Mouse (Mus musculus): ENCODE measurements around the gene Cped1. TPM values are rescaled to one million over a fixed set of nuclear protein-coding genes. Genes with fewer than 3 reads are reported as not detected.

Cped1 gene
- total and polyA plus RNA-seq, 3 experiments, result 0.22 TPM; not detected in 2

DNA sequence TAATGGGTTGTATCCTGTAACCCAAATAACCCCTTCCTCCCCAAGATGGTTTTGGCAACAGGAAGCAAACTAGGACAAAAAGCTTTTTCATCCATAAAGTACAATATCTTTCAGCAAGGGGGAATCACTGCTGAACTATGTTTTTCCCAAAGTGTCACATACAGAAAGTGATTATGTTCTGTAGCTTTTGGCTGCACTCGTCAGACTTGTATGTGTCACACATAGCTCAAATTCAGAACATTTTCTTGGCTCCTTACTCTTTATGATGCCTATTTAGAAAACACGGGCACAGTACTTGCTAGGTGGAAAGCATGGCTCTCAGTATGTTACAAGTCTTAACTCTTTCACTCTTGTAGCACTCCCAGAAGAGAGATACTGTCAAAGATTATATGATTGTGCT lies 25.8 kb downstream of the Cped1 start:
- TF ChIP-seq CTCF (IDR thresholded peaks at IDR 0.05; ENCODE audit: low read depth, low read length), result no peak
- TF ChIP-seq GATA1 (IDR thresholded peaks at IDR 0.05; ENCODE audit: borderline replicate concordance, low read length), result no peak
- Histone ChIP-seq H3K36me3 (replicated peaks) (no peaks in the 10 kb centered on the region), H3K4me3 (ENCODE audit: low read depth, low read length) (no peak overlapping the region), H3K9me3 (replicated peaks) (no peaks in the 10 kb centered on the region), H3K27me3 (ENCODE audit: insufficient read depth, low read length) (peaks cover 13% of the 10 kb centered on the region), H3K4me1 (ENCODE audit: insufficient read depth, low read depth, low read length) (no peaks in the 10 kb centered on the region)
- ATAC-seq (ENCODE audit: extremely low read depth, insufficient number of reproducible peaks, low FRiP score, poor library complexity, severe bottlenecking) (no peak), DNase-seq (ENCODE audit: low spot score) (no peak)

DNA sequence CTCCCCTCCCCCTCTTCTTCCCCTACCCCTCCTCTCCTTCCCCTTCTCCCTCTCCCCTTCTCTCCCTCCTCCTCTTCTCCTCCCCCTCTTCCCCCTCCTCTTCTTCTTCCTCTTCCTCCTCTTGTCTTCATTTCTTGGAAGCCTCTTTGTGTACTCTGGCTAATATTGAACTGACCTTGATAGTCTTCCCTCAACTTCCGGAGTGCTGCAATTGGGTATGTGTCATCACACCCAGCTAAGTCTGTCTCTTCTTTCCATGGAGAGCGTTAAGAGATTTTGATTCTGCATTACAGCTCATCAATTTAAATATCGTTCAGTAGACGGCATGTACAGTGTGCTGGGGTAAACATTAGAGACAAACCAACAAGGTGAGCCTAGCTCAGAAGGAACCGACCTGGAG lies 26.4 kb downstream of the Cped1 start:
- no peaks in the 10 kb centered on the region for H3K36me3 ChIP-seq (replicated peaks)
- H3K9me3 ChIP-seq (replicated peaks), result no peaks in the 10 kb centered on the region
- no peak for TF ChIP-seq CTCF (IDR thresholded peaks at IDR 0.05; ENCODE audit: low read depth, low read length)
- TF ChIP-seq GATA2 (IDR thresholded peaks at IDR 0.05; ENCODE audit: borderline replicate concordance, low read depth, low read length), result no peak
- no peak for TF ChIP-seq GATA1 (IDR thresholded peaks at IDR 0.05; ENCODE audit: borderline replicate concordance, low read length)
- no peak for TF ChIP-seq POLR2AphosphoS5 (IDR thresholded peaks at IDR 0.05; ENCODE audit: insufficient replicate concordance, low read depth, low read length)
- no peak for TF ChIP-seq TAL1 (conservative IDR thresholded peaks at IDR 0.05; ENCODE audit: low read depth, low read length)
- H3K4me3 ChIP-seq (ENCODE audit: low read depth, low read length), result no peak overlapping the region
- no peaks in the 10 kb centered on the region for H3K4me1 ChIP-seq (ENCODE audit: insufficient read depth, low read depth, low read length)
- no peak for DNase-seq (ENCODE audit: low spot score)
- ATAC-seq (ENCODE audit: extremely low read depth, insufficient number of reproducible peaks, low FRiP score, poor library complexity, severe bottlenecking), result no peak
- peaks cover 17% of the 10 kb centered on the region for H3K27me3 ChIP-seq (ENCODE audit: insufficient read depth, low read length)

DNA sequence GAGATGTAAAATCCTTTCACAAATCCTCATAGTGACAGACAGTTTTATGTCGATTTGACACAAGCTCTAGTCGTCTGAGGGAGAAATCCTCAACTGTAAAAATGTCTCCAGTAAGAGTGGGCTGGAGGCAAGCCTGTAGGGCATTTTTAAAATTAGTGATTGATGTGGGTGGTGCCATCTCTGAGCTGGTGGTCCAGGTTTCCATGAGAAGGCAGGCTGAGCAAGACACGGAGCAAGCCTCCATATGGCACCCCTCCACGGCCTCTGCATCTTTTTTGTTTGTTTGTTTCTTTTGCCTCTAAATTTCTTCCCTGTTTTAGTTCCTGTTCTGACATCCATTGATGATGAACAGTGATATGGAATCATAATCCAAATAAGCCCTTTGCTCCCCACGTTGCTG lies 26.8 kb downstream of the Cped1 start:
- Histone ChIP-seq H3K4me3 (ENCODE audit: low read depth, low read length) (no peak overlapping the region), H3K36me3 (replicated peaks) (no peaks in the 10 kb centered on the region), H3K27me3 (ENCODE audit: insufficient read depth, low read length) (peaks cover 18% of the 10 kb centered on the region), H3K4me1 (ENCODE audit: insufficient read depth, low read depth, low read length) (no peaks in the 10 kb centered on the region), H3K9me3 (replicated peaks) (no peaks in the 10 kb centered on the region)
- DNase-seq (ENCODE audit: low spot score), result no peak
- ATAC-seq (ENCODE audit: extremely low read depth, insufficient number of reproducible peaks, low FRiP score, poor library complexity, severe bottlenecking), result no peak
- no peak for TF ChIP-seq GATA2 (IDR thresholded peaks at IDR 0.05; ENCODE audit: borderline replicate concordance, low read depth, low read length)
- no peak for TF ChIP-seq GATA1 (IDR thresholded peaks at IDR 0.05; ENCODE audit: borderline replicate concordance, low read length)
- no peak for TF ChIP-seq POLR2AphosphoS5 (IDR thresholded peaks at IDR 0.05; ENCODE audit: insufficient replicate concordance, low read depth, low read length)
- no peak for TF ChIP-seq CTCF (IDR thresholded peaks at IDR 0.05; ENCODE audit: low read depth, low read length)
- TF ChIP-seq TAL1 (conservative IDR thresholded peaks at IDR 0.05; ENCODE audit: low read depth, low read length), result no peak

- Histone ChIP-seq H3K4me1 (ENCODE audit: insufficient read depth, low read depth, low read length) (no peaks in the 10 kb centered on the region), H3K36me3 (replicated peaks) (no peaks in the 10 kb centered on the region), H3K4me3 (ENCODE audit: low read depth, low read length) (no peak overlapping the region), H3K27me3 (ENCODE audit: insufficient read depth, low read length) (peaks cover 18% of the 10 kb centered on the region), H3K9me3 (replicated peaks) (no peaks in the 10 kb centered on the region)
- DNase-seq (ENCODE audit: low spot score) (no peak), ATAC-seq (ENCODE audit: extremely low read depth, insufficient number of reproducible peaks, low FRiP score, poor library complexity, severe bottlenecking) (no peak)
- TF ChIP-seq GATA1 (IDR thresholded peaks at IDR 0.05; ENCODE audit: borderline replicate concordance, low read length), result no peak
- no peak for TF ChIP-seq CTCF (IDR thresholded peaks at IDR 0.05; ENCODE audit: low read depth, low read length)
- no peak for TF ChIP-seq GATA2 (IDR thresholded peaks at IDR 0.05; ENCODE audit: borderline replicate concordance, low read depth, low read length)
- no peak for TF ChIP-seq TAL1 (conservative IDR thresholded peaks at IDR 0.05; ENCODE audit: low read depth, low read length)
- TF ChIP-seq POLR2AphosphoS5 (IDR thresholded peaks at IDR 0.05; ENCODE audit: insufficient replicate concordance, low read depth, low read length), result no peak
Observed at GRCm38 (mm10) chr6:22013394-22013793, 27.7 kb downstream of the Cped1 start.

DNA sequence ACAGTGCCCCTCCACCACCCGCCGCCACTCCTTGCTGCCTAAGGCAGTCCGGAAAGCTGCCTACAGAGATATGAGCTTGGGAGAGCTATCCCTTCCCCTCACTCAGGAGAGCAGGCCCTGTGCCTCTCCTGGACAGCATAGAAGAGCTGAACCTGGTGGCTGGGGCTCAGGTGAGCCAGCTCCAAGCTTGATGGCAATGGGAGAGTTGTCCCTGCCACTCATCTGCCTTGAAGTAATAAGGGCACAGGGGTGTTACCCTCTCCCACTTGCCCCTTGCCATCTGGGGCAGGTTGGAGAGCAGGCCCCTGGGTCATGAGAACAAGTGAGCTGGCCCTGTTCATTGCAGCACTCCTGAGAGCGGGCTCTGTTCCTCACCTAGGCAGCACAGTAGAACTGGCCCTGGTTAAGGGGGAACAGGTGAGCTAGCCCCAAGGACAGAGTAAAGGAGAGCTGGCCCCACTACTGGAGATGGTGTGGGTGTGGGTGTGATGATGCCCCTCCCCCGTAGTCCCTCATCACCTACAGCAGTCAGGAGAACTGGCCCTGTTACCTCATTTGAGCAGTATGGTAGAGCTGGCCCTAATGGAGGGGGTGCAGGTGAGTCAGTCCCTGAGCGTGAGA lies 28.7 kb downstream of the Cped1 start:
- DNase-seq (ENCODE audit: low spot score) (no peak), ATAC-seq (ENCODE audit: extremely low read depth, insufficient number of reproducible peaks, low FRiP score, poor library complexity, severe bottlenecking) (no peak)
- TF ChIP-seq POLR2AphosphoS5 (IDR thresholded peaks at IDR 0.05; ENCODE audit: insufficient replicate concordance, low read depth, low read length), result no peak
- TF ChIP-seq CTCF (IDR thresholded peaks at IDR 0.05; ENCODE audit: low read depth, low read length), result no peak
- TF ChIP-seq GATA2 (IDR thresholded peaks at IDR 0.05; ENCODE audit: borderline replicate concordance, low read depth, low read length), result no peak
- H3K36me3 ChIP-seq (replicated peaks), result no peaks in the 10 kb centered on the region
- no peaks in the 10 kb centered on the region for H3K4me1 ChIP-seq (ENCODE audit: insufficient read depth, low read depth, low read length)
- H3K27me3 ChIP-seq (ENCODE audit: insufficient read depth, low read length), result peaks cover 20% of the 10 kb centered on the region
- H3K9me3 ChIP-seq (replicated peaks), result no peaks in the 10 kb centered on the region
- no peak overlapping the region for H3K4me3 ChIP-seq (ENCODE audit: low read depth, low read length)

GRCm38 (mm10) chr6:22017631-22018030 lies 31.9 kb downstream of the Cped1 start:
- no peak for TF ChIP-seq POLR2AphosphoS5 (IDR thresholded peaks at IDR 0.05; ENCODE audit: insufficient replicate concordance, low read depth, low read length)
- TF ChIP-seq CTCF (IDR thresholded peaks at IDR 0.05; ENCODE audit: low read depth, low read length), result no peak
- TF ChIP-seq TAL1 (conservative IDR thresholded peaks at IDR 0.05; ENCODE audit: low read depth, low read length), result no peak
- TF ChIP-seq GATA2 (IDR thresholded peaks at IDR 0.05; ENCODE audit: borderline replicate concordance, low read depth, low read length), result no peak
- TF ChIP-seq GATA1 (IDR thresholded peaks at IDR 0.05; ENCODE audit: borderline replicate concordance, low read length), result no peak
- ATAC-seq (ENCODE audit: extremely low read depth, insufficient number of reproducible peaks, low FRiP score, poor library complexity, severe bottlenecking), result no peak
- no peak overlapping the region for H3K4me3 ChIP-seq (ENCODE audit: low read depth, low read length)
- DNase-seq (ENCODE audit: low spot score), result no peak
- no peaks in the 10 kb centered on the region for H3K4me1 ChIP-seq (ENCODE audit: insufficient read depth, low read depth, low read length)
- H3K36me3 ChIP-seq (replicated peaks), result no peaks in the 10 kb centered on the region
- peaks cover 16% of the 10 kb centered on the region for H3K27me3 ChIP-seq (ENCODE audit: insufficient read depth, low read length)
- H3K9me3 ChIP-seq (replicated peaks), result no peaks in the 10 kb centered on the region
